Mouse (Mus musculus) C2C12 (cell line): ENCODE results near the gene Scarb1. TPM values are rescaled to one million over a fixed set of nuclear protein-coding genes. Genes with fewer than 3 reads are reported as not detected.

Source experiments
- H3K27me3 ChIP-seq: one replicate; pipeline ENCODE4 v1.6.1; 2011; ENCODE audit not compliant: control insufficient read depth, insufficient read depth, insufficient read length
- H3K36me3 ChIP-seq: one replicate; pipeline ENCODE4 v1.6.1; 2011; ENCODE audit not compliant: control insufficient read depth, insufficient read depth
- H3K4me3 ChIP-seq: one replicate; pipeline ENCODE4 v1.5.1; 2011; ENCODE audit warnings: mild to moderate bottlenecking, control low read depth; ENCODE audit not compliant: poor library complexity, insufficient read depth, severe bottlenecking
- H3K79me2 ChIP-seq: one replicate; pipeline ENCODE4 v1.6.1; 2011; ENCODE audit not compliant: control insufficient read depth, insufficient read depth
- H3K79me3 ChIP-seq: one replicate; pipeline ENCODE4 v1.6.1; 2011; ENCODE audit warnings: low read depth, control low read depth
- H3ac ChIP-seq: one replicate; pipeline ENCODE3; 2011; ENCODE audit warnings: low read depth; ENCODE audit not compliant: control insufficient read depth, insufficient read length
- CEBPB ChIP-seq: IDR thresholded peaks from one replicate; pipeline ENCODE4 v1.6.1; 2011; ENCODE audit warnings: low read depth, mild to moderate bottlenecking, control low read depth, moderate library complexity
- CTCF ChIP-seq: IDR thresholded peaks from one replicate; pipeline ENCODE4 v1.5.1; 2011; ENCODE audit not compliant: control insufficient read depth, insufficient read depth, insufficient read length
- FOSL1 ChIP-seq: IDR thresholded peaks from one replicate; pipeline ENCODE4 v1.8.0; 2011; ENCODE audit warnings: mild to moderate bottlenecking, low read length; ENCODE audit not compliant: poor library complexity, insufficient read depth, severe bottlenecking
- MAX ChIP-seq: IDR thresholded peaks from one replicate; pipeline ENCODE4 v1.6.1; 2011; ENCODE audit warnings: mild to moderate bottlenecking, control low read depth
- MYOD1 ChIP-seq: IDR thresholded peaks from one replicate; pipeline ENCODE4 v1.6.1; 2011; ENCODE audit warnings: low read depth; ENCODE audit not compliant: control insufficient read depth, insufficient read length
- MYOG ChIP-seq: IDR thresholded peaks from one replicate; pipeline ENCODE4 v1.6.1; 2011; ENCODE audit not compliant: control insufficient read depth, insufficient read length; ENCODE audit errors: extremely low read depth
- USF1 ChIP-seq: IDR thresholded peaks from one replicate; pipeline ENCODE4 v1.6.1; 2011; ENCODE audit warnings: low read depth, mild to moderate bottlenecking, control low read depth, moderate library complexity
- polyA plus RNA-seq: library from polyadenylated mRNA; unstranded; fragments of >200 nt; fragmentation: generic; extraction: Trizol; gene quantifications from one replicate; pipeline ENCODE4 v1.2.1, GENCODE M21; 2012; ENCODE audit warnings: missing spikeins

Scarb1 gene
- polyA plus RNA-seq, 1 experiment = 31.4 TPM

DNA sequence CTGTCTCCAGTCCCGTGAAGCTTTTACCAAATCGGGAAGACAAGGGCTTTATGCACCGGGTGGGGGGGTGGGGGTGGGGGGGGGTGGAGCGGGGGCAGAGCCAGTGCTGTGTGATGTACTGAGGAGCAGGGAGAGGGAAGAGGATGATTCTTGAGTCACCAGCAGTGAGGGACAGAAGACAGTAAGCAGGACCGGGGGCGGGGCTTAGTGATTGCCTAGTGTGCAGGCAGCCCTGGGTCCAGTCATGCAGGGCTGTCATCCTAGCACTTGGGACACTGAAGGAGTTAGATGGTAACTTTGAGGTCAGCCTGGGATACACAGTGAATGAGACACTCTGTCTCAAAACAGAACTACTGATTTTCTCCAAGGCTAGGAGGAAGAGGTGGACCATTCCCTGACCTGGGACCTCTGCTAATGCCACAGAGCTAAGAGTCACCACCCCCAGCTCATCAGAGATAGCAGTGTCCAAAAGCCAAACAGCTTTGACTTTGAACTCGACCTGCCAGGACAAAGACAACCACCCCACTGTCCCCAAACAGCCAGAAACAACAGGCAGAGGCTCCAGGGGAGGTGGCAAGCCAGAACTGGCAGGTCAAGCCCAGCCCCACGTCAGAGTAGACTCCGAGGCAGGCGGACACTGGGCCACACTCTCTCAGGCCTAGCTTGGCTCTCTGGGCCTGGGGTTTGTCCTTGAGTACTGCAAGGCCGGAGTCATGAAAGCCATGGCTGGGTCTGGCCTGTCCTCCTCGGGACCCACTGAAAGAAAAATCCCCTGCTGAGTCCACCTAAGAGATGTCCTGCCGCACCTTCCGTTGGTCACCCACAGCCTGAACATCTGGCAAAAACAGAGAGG lies 35.4 kb downstream of the Scarb1 start:
- Histone ChIP-seq H3K79me3 (no peaks in the 10 kb centered on the region), H3ac (no peak overlapping the region), H3K79me2 (no peaks in the 10 kb centered on the region), H3K36me3 (peaks cover 3% of the 10 kb centered on the region), H3K4me3 (no peak overlapping the region), H3K27me3 (no peaks in the 10 kb centered on the region)
- no peak for TF ChIP-seq MAX
- TF ChIP-seq USF1 = no peak
- no peak for TF ChIP-seq CTCF
- no peak for TF ChIP-seq CEBPB
- TF ChIP-seq MYOG = no peak
- TF ChIP-seq MYOD1 = no peak
- no peak for TF ChIP-seq FOSL1

DNA sequence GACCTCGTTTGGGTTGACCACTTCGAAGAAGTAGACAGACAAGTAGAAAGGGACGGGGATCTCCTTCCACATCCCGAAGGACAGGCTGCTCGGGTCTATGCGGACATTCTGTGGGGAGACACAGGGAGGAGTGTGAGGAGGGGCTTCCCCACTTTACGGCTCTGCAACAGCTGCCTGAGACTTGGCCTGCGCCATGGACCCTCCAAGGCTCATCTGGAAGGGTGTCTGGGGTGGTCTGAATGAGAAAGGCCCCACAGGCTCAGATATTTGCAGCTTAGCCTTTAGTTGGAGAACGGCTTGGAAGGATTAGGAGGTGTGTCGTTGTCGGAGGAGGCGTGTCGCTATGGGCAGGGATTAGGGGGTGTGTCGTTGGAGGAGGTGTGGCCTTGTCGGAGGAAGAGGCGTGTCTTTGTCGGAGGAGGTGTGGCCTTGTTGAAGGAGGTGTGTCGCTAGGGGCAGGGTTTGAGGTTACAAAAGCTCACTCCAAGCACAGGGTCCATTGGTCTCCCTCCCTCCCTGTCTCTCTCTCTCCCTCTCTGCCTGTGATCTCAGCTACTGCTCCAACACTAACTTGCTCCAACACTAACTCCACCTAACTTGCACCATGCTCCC lies 36.5 kb downstream of the Scarb1 start:
- TF ChIP-seq MAX (no peak), FOSL1 (no peak), CTCF (no peak), USF1 (no peak), MYOD1 (no peak), MYOG (no peak), CEBPB (no peak)
- Histone ChIP-seq H3ac (no peak overlapping the region), H3K79me2 (no peaks in the 10 kb centered on the region), H3K4me3 (no peak overlapping the region), H3K79me3 (no peaks in the 10 kb centered on the region), H3K36me3 (peaks cover 4% of the 10 kb centered on the region), H3K27me3 (no peaks in the 10 kb centered on the region)

DNA sequence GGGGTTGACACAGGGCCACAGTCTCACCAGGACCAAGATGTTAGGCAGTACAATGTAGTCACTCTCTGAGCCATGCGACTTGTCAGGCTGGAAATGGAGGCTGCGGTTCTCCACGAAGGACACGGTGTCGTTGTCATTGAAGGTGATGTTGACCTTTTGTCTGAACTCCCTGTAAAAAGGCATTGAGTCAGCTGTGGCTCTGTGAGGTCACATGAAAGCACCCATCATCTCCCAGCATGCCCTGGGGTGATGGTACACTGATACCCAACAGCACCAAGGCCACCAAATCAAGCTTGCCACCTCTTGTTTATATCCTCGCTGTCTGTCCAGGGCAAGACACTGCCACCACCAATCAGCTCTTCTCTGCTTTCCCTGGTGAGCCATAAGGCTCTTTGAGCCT lies 37.8 kb downstream of the Scarb1 start:
- Histone ChIP-seq H3K79me3 (no peaks in the 10 kb centered on the region), H3K4me3 (no peak overlapping the region), H3K36me3 (peaks cover 5% of the 10 kb centered on the region), H3K27me3 (no peaks in the 10 kb centered on the region), H3ac (no peak overlapping the region), H3K79me2 (no peaks in the 10 kb centered on the region)
- no peak for TF ChIP-seq CTCF
- TF ChIP-seq FOSL1 = no peak
- no peak for TF ChIP-seq MAX

DNA sequence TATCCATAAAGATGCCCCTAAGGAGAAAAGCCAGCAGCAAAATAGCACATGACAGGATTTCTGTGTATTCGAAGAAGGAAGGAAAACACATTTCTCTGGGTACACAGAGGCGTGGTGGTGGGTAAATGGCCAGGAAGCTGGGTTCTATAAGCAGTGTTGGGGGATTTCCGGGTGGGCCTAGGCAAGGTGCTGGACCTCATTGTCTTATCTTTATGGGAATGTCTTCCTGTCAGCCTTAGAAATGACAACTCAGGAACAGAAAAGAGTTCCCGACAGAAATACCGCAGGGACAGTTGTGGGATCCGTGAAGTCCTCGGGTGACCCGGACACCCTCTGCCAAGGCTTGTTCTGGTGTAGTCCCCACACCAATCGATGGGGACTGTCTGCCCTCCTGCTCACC lies 42.7 kb downstream of the Scarb1 start:
- Histone ChIP-seq H3K79me2 (no peaks in the 10 kb centered on the region), H3K4me3 (no peak overlapping the region), H3K36me3 (peaks cover 20% of the 10 kb centered on the region), H3K27me3 (no peaks in the 10 kb centered on the region), H3K79me3 (no peaks in the 10 kb centered on the region), H3ac (no peak overlapping the region)
- TF ChIP-seq CTCF = no peak
- no peak for TF ChIP-seq USF1
- no peak for TF ChIP-seq MAX
- no peak for TF ChIP-seq CEBPB
- TF ChIP-seq FOSL1 = no peak
- TF ChIP-seq MYOD1 = no peak
- TF ChIP-seq MYOG = no peak

DNA sequence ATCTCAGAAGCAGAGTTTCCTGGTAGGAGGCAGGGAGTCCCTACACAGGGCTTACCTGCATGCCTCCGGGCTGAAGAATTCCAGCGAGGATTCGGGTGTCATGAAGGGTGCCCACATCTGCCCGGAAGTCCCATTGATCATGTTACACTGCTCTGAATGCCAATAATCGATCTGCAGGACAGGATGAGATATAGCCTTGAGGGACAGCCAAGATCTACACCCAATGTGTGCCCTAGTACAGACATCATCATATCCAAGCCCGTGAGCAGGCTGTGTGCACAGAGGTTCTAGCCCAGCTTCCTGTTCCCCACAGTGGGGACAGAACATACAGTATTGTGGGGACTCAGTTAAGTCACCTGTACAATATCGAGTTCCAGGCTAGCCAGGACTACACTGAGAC lies 43.7 kb downstream of the Scarb1 start:
- H3K4me3 ChIP-seq = no peak overlapping the region
- H3K36me3 ChIP-seq = peaks cover 18% of the 10 kb centered on the region
- H3K79me2 ChIP-seq = no peaks in the 10 kb centered on the region
- no peak overlapping the region for H3ac ChIP-seq
- no peaks in the 10 kb centered on the region for H3K27me3 ChIP-seq
- no peaks in the 10 kb centered on the region for H3K79me3 ChIP-seq
- TF ChIP-seq MYOG = no peak
- TF ChIP-seq CTCF = no peak
- no peak for TF ChIP-seq MAX
- TF ChIP-seq FOSL1 = no peak
- TF ChIP-seq MYOD1 = no peak
- TF ChIP-seq USF1 = no peak
- no peak for TF ChIP-seq CEBPB

DNA sequence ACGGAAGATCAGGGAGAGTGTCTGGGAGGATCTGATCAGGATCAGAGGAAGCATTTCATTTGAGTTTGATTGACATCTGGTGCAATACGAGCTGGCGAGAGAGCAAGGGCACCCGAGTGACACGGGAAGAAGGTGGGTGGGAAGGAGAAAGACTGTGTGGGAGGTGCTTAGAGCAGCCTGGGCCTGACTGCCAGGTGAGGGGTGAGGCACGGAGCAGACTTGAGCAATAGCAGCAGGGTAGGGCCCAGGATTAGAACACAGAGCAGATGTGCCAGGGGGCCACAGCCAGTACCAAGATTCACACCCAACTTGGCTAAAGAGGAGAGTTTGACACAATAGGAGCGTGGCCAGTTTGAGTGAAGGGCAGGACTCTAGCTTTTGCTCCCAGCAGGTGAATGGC lies 47.9 kb downstream of the Scarb1 start:
- Histone ChIP-seq H3K79me3 (no peaks in the 10 kb centered on the region), H3K27me3 (no peaks in the 10 kb centered on the region), H3K4me3 (no peak overlapping the region), H3ac (no peak overlapping the region), H3K79me2 (no peaks in the 10 kb centered on the region), H3K36me3 (peaks cover 15% of the 10 kb centered on the region)
- TF ChIP-seq CEBPB (no peak), CTCF (no peak), MYOG (no peak), USF1 (no peak), FOSL1 (no peak), MYOD1 (no peak), MAX (no peak)
